Mouse (Mus musculus) frontal cortex, adult 2 months (tissue): Measurements from ENCODE around the gene Zscan5b. TPM values are rescaled to one million over a fixed set of nuclear protein-coding genes. Genes with fewer than 3 reads are reported as not detected.
"Not testable (repeated sequence)": the region's sequence is repeated elsewhere in the genome, so short reads cannot be mapped to it uniquely, and the experiment has no call there.

Source experiments
- DNase-seq, 2 experiments: peaks; one replicate each; pipeline ENCODE4 v3.0.0; 2022; ENCODE audit warnings: low spot score in 1 of 2; ENCODE audit errors: extremely low spot score in 1 of 2
- polyA plus RNA-seq: library from polyadenylated mRNA; depleted of rRNA; stranded (reverse); fragments of >200 nt; gene quantifications from 2 replicates; pipeline ENCODE4 v1.2.3, GENCODE M21; 2012

Zscan5b gene
- polyA plus RNA-seq, 1 experiment = not detected

GRCm38 (mm10) chr7:6240841-6241425 lies 18.9 kb downstream of the Zscan5b start:
- peak in 1 of 2 experiments; percentile 57 for DNase-seq

DNA sequence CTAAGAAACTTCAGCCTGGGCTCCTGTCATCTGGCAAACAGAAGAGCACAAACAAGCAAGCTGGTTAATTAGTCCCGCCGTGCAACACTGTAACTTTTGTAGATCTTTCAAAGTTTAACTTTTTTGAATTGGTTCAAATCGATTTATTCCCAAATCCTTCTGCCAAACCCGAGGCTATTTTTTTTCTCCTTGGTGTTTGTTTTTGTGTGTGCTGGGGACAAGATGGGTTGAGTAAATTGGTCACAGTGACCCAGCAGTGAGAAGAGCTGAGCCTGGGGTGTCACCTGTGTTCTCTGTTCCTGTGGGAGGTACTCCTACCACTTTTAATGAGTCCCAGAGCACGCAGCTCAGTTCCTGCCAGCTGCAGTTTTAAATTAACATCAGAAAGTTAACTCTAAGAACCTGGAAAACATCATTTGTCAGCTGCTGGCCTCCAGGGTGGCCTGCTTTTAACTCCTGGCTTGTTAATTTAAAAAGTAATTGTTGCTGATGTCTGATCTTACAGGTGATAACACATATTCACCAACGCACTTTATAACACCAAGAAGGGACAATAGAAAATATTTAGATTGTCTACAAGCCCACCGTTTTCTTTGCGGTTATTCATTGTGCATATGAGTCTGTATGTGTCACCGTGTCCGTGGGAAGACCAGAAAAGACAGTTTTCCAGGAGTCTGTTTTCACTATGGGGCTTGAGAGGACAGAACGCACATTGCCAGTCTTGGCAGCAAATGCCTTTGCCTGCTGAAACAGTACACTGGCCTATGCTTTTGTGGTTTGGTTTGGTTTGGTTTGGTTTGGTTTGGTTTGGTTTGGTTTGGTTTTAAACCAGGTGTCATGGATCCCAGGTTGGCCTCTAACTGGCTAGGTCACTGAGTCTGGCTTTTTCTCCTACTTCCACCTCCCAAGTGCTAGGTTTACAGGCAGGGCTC lies 22.5 kb downstream of the Zscan5b start:
- DNase-seq = no peak

DNA sequence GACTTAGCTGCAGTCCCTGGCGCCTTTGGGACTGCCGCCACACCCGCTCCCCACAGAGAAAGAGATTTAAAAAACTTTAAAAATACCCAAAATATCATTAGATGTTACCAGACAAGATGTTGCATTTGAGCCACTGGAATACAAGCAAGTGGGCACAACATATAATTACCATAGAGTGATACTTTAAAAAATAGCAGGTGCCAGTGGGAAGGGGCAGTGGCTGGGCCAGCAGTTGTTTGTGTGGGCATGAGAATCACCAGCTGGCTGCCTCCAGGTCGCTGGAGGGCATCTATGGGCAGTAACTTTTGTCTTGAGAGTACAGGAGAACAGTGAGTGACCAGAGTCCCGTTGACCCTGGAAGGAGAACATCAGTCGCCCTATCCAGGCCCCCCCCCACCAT lies 30.3 kb downstream of the Zscan5b start, which contains the start of gene Epp13:
Epp13 (plus strand) TSS at position 301 of the 400 bp plus-strand sequence.
- DNase-seq = no peak

DNA sequence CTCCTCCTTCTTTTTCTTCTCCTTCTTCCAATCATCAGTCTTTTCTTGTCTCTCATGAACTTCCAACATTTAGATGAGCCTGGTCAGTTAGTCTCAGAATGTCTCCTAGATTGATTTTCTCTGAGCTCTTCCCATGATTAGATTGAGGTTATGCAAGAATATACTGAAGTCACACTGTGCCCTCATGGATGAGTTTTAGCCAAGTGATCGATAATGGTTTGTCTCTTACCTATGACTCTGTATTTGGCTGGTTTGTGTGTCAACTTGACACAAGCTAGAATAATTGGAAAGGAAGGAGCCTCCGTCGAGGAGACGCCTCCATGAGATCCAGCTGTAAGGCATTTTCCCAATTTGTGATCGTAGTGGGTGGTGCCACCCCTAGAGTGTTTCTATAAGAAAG lies 32.4 kb downstream of the Zscan5b start:
- no peak for DNase-seq

DNA sequence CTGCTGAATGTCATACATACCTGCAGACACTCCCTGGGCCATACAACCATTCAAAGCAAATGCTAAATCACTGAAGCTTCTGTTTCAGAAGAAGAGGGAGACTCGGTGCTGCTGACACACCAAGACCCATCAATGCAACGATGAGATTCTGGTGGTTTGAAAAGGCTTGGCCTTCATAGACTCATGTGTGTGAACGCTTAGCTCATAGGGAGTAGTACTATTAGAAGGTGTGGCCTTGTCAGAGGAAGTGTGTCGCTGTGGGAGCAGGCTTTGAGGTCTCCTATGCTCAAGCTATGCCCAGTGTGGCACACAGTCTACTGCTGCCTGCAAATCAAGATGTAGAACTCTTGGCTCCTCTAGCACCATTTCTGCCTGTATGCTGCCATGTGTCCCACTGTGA lies 35.3 kb downstream of the Zscan5b start:
- no peak for DNase-seq

- DNase-seq = no peak
These were observed 36.4 kb downstream of the Zscan5b start for GRCm38 (mm10) chr7:6258232-6259220.

GRCm38 (mm10) chr7:6260004-6260403 lies 37.9 kb downstream of the Zscan5b start:
- not testable (repeated sequence) for DNase-seq

DNA sequence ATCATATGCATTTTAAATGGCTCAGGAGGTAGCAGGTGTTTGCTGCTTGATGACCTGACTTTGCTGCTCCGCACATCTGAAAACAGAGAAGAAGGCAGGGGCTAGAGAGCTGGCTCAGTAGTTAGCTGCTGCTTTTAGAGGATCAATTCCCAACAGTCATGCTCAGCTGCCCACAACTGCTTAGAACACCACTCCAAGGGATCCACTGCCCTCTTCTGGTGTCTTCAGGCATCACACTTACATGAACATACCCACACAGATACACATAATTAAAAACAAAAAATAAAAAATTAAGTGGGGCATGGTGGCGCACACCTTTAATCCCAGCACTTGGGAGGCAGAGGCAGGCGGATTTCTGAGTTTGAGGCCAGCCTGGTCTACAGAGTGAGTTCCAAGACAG lies 40.0 kb downstream of the Zscan5b start:
- no peak for DNase-seq

- DNase-seq = no peak
These were observed 40.9 kb downstream of the Zscan5b start for GRCm38 (mm10) chr7:6262984-6263383.

GRCm38 (mm10) chr7:6265695-6266094 lies 43.6 kb downstream of the Zscan5b start:
- no peak for DNase-seq

- DNase-seq = no peak
These were observed 55.8 kb downstream of the Zscan5b start for GRCm38 (mm10) chr7:6277906-6278305.

GRCm38 (mm10) chr7:6282749-6283148 lies 60.7 kb downstream of the Zscan5b start:
- peak; percentile 74 to 91 for DNase-seq

DNA sequence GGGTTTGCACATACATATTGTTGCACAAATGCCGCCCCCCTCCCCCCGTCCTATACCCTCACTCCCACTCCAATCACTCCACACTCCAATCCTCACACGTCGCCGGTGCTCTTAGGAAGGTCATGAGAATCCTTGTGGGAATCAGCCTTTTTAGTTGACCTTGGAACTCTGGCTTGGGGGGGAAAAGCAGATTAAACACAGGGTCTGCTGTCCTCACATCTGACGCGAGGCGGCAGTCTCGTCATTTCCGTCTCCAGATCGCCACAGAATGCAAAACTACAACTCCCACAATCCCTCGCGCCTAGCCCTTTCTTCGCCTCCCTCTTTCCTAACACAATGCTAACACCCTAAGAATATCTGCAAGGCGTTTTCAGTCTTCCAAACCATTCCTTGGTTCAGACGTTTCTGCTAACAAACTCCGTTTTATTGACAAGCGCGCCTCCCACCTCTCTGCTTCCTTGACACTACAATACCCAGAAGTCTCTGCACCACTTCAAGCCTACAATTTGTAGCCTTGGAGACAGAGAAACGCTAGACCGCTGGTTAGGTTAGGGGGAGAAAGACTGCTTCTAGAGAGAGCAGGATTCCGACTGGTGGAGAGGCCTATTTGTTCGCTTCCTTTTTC lies 61.5 kb downstream of the Zscan5b start:
- peak; percentile 74 to 89 for DNase-seq

DNA sequence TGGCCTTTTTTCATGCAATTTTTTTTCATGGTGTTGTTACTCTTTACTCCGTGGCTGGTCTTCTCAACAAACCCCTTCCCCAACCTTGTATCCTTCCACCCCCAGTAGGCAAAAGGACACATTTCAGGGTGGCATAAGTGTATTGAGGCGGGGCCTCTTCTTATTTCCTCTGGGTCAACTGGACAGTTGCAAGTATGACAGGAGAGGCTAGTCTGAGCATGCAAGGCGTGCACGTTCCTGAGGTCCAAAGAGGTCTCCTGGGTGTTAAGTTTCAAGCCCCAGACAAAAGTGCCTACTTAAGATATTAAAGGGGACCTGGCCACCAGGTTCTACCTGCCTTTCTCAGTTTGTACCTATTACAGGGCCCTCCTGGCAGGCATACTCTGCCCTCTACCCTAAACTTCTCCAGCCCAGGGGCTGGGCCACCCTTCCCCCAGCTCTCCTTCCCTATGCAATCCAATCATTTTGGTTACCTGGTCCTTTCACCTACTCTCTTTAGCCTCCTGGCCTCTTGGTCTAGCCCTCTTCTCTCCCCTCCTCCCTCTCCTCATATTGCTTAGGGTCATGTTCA lies 62.4 kb downstream of the Zscan5b start:
- DNase-seq = no peak

DNA sequence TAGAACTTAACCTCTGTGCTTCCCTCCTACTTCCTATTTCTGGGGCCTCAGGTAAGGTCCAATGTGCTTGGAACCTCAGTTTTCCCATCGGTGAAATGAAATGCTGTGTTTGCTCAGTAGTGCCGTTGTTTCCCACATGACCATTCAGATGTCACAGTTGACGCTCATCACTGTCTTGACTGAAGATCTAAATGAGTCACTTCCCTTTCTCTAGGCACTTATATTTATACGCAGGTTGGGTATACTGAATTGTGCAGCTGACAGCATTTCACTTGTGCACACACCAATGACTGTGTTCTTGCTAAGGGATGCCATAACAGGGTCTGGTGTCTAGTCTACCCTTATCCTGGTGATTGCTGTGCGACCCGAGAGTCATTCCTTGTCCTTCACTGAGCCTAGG lies 63.3 kb downstream of the Zscan5b start:
- no peak for DNase-seq

- peak; percentile 93 to 98 for DNase-seq
These were observed 64.0 kb downstream of the Zscan5b start, which contains the start of gene Zfp667 for GRCm38 (mm10) chr7:6285842-6286705. TSS of gene Zfp667 (plus strand) at chr7:6286579.

DNA sequence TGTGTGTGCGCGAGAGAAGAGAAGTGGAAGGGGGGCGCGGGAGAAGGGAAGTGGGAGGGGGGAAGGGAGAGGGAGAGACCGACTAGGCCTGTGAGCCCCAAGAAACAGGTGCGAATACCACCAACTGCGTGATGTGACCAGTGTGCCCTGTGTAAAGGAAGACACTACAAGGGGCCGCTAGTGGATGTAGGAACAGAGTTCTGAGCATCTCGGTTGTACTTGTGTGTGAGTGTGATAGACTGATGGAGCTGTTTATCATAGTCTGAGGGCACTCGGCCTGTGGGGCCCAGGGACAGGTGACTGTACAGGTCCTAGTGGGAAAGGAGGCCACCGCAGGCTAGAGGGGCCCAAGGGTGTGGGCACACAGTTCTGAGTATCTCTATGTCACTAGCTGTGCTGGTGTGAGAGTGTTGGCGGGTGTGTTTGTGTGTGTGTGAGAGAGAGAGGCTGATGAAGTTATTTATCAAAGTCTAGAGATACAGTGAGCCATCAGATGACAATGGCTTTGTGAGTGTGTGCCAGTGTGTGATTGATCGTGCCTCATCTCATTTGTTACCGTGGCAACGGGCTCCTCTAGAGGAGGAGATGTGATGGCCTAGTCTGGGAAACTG lies 64.9 kb downstream of the Zscan5b start:
- DNase-seq = peak in 1 of 2 experiments; percentile 57
